Mouse (Mus musculus) hindbrain, embryonic 10.5 days (tissue): ENCODE data around the gene Ndufaf3. TPM values are rescaled to one million over a fixed set of nuclear protein-coding genes. Genes with fewer than 3 reads are reported as not detected.
A peak's percentile ranks its signal among the peaks of the same experiment; 100 is the strongest.
"Not testable (repeated sequence)": the region's sequence is repeated elsewhere in the genome, so short reads cannot be mapped to it uniquely, and the experiment has no call there.

Source experiments
- DNase-seq: peaks from one replicate; pipeline ENCODE4 v3.0.0-alpha.2; 2017; ENCODE audit warnings: low spot score
- H3K27ac ChIP-seq: fragments of 300-500 bp; sonication (generic); 2 replicates; pipeline ENCODE4 v1.5.1; 2016; ENCODE audit warnings: mild to moderate bottlenecking, moderate library complexity
- H3K27me3 ChIP-seq: fragments of 300-500 bp; sonication (generic); 2 replicates; pipeline ENCODE4 v1.6.1; 2016; ENCODE audit warnings: mild to moderate bottlenecking; ENCODE audit not compliant: poor library complexity, insufficient read depth, severe bottlenecking
- H3K36me3 ChIP-seq: fragments of 300-500 bp; sonication (generic); 2 replicates; pipeline ENCODE4 v1.6.1; 2016; ENCODE audit warnings: mild to moderate bottlenecking, moderate library complexity
- H3K4me1 ChIP-seq: fragments of 300-500 bp; sonication (generic); replicated peaks from 2 replicates; pipeline ENCODE4 v1.6.1; 2016; ENCODE audit warnings: mild to moderate bottlenecking
- H3K4me3 ChIP-seq: fragments of 300-500 bp; sonication (generic); 2 replicates; pipeline ENCODE4 v1.5.1; 2016; ENCODE audit warnings: mild to moderate bottlenecking, moderate library complexity
- H3K9me3 ChIP-seq: fragments of 300-500 bp; sonication (generic); 2 replicates; pipeline ENCODE4 v1.6.1; 2016; ENCODE audit warnings: mild to moderate bottlenecking, moderate library complexity
- WGBS: fragments of 180-500 bp; shearing (Covaris S2); methylation state at CpG from one replicate; pipeline ENCODE4 v1.1.7; 2016; 5-methylcytosine and 5-hydroxymethylcytosine counted together
- polyA plus RNA-seq: library from polyadenylated mRNA; unstranded; fragments of >200 nt; fragmentation: Nextera tagmentation; extraction: Ambion mirVana; gene quantifications from 2 replicates; pipeline ENCODE4 v1.2.1, GENCODE M21; 2016

The Ndufaf3 gene
- 57.0 and 69.3 TPM in 2 replicates for polyA plus RNA-seq

DNA sequence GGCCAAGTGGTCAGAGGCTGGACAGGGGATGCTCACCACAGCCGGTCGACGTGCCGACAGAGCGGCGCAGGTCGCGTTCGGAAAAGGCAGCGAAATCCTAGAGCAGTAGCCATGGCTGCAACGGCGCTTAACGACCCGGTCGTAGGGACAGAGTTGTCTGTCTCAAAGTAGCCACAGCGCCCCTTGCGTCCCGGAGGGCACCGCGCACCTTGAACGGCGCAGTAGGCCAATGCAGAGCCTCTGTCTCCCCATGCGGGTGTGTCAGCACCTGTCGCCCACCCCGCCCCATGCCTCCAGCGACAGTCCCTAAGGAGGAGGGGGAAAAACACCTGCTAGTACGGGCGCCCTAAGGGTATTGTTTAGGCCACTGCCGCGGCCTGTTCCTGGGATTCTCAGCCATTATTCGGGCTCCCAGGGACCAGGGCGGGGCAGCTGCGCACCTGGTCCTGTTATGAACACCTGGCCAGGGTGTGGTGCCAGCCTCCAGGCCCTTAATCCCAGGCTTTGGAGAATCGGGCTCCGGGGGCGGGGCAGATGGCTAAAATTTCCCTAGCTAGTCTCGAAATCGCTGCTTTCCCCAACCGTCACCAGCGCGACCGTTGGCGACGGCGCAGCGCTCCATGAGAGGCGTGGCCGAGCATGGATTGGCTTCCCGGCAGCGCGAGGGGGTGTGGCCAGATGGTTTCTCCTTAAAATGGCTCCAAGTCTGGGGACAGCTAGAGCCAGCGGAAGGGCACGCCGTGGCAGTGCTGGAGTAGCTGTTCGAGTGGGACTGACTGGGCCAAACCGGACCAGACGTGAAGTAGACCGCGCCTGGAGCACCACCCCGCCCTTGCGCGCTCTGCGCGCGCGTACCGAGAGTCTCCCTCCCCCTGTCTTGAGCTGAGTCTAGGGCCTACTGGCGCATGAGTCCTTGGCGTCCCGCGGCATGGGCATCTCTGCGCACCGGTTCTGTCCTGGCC is at the start of gene Ndufaf3:
Gene Ndufaf3 (minus strand): TSS at position 620 of the 962 bp plus-strand sequence.
- Histone ChIP-seq H3K4me1 (peaks cover 54% of the 10 kb centered on the region), H3K36me3 (peaks cover 57% of the 10 kb centered on the region), H3K27ac (peak within 1 kb of the TSS; percentile 94), H3K9me3 (no peaks in the 10 kb centered on the region), H3K27me3 (no peaks in the 10 kb centered on the region), H3K4me3 (peak within 1 kb of the TSS; percentile 74)
- under 1% methylated on average over 73 of the region's 73 CpGs for WGBS
- peak; percentile 94 for DNase-seq

- WGBS: 95% methylated on average over 10 of the region's 10 CpGs
Observed at GRCm38 (mm10) chr9:108611488-108611887, 44.3 kb upstream of the Ndufaf3 start.

GRCm38 (mm10) chr9:108608889-108609288 is 41.7 kb upstream of the Ndufaf3 start:
- Histone ChIP-seq H3K9me3 (no peaks in the 10 kb centered on the region), H3K4me1 (peaks cover 3% of the 10 kb centered on the region; the same call in 1 of the 2 replicates), H3K4me3 (no peak overlapping the region), H3K27me3 (no peaks in the 10 kb centered on the region), H3K27ac (no peak overlapping the region), H3K36me3 (peaks cover 99% of the 10 kb centered on the region)
- DNase-seq: no peak
- WGBS: 89% methylated on average over 4 of the region's 4 CpGs

More at GRCm38 (mm10) chr9:108611488-108611887, 44.3 kb upstream of the Ndufaf3 start:
- Histone ChIP-seq H3K27ac (no peak overlapping the region), H3K4me3 (no peak overlapping the region), H3K4me1 (no peaks in the 10 kb centered on the region), H3K9me3 (no peaks in the 10 kb centered on the region), H3K36me3 (peaks cover 99% of the 10 kb centered on the region), H3K27me3 (no peaks in the 10 kb centered on the region)
- no peak for DNase-seq

DNA sequence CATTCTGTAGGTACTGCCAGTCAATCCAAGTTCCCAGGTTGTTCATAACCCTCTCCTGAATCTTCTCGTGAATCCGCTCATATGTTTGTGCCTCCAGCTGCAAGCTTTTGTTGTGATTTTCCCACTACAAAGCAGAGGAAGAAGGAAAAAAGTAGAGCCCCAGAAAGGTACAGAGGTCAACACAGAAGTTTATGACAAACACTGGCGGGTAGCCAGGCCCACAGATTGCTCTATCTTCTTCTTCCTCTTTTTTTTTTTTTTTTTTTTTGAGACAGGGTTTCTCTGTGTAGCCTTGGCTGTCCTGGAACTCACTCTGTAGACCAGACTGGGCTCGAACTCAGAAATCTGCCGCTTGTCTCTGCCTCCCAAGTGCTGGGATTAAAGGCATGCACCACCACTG is 40.7 kb upstream of the Ndufaf3 start:
- peaks cover 100% of the 10 kb centered on the region for H3K36me3 ChIP-seq

GRCm38 (mm10) chr9:108601986-108602385 is 34.8 kb upstream of the Ndufaf3 start:
- Histone ChIP-seq H3K4me1 (peaks cover 15% of the 10 kb centered on the region), H3K27ac (no peak overlapping the region), H3K4me3 (no peak overlapping the region), H3K9me3 (no peaks in the 10 kb centered on the region), H3K27me3 (0 out of 2 replicates have a peak, but pooled peaks cover 4% of the 10 kb centered on the region), H3K36me3 (peaks cover 56% of the 10 kb centered on the region)
- DNase-seq: no peak
- 87% methylated on average over 4 of the region's 4 CpGs for WGBS

More for the DNA sequence above, 40.7 kb upstream of the Ndufaf3 start:
- not testable (repeated sequence) for H3K27me3 ChIP-seq, DNase-seq, H3K27ac ChIP-seq, H3K4me1 ChIP-seq, H3K4me3 ChIP-seq, H3K9me3 ChIP-seq
- 96% methylated on average over 5 of the region's 5 CpGs for WGBS

DNA sequence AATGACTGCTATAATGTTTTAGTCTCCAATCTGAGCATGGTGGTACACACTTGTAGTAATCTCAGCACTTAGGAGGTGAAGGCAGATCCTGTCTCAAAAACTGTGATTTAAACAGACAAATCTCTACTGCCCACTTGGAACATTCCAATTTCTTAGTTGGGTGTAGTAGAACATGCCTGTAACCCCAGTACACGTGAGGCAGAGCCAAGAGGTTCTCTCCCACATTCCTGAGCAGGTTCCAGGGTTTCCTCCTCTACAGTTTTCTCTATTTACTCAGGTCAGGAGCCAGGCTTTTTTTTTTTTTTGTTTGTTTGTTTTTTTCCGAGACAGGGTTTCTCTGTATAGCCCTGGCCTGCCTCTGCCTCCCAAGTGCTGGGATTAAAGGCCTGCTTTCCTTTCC is 32.8 kb upstream of the Ndufaf3 start:
- no peak for DNase-seq
- WGBS: 59% methylated on average over 2 of the region's 2 CpGs
- H3K9me3 ChIP-seq: no peaks in the 10 kb centered on the region
- no peak overlapping the region for H3K4me3 ChIP-seq
- no peak overlapping the region for H3K27ac ChIP-seq
- H3K4me1 ChIP-seq: peaks cover 27% of the 10 kb centered on the region
- 0 out of 2 replicates have a peak, but pooled peaks cover 4% of the 10 kb centered on the region for H3K27me3 ChIP-seq
- peaks cover 36% of the 10 kb centered on the region for H3K36me3 ChIP-seq

GRCm38 (mm10) chr9:108599021-108599566 is 31.9 kb upstream of the Ndufaf3 start:
- Histone ChIP-seq H3K36me3 (peaks cover 27% of the 10 kb centered on the region), H3K27me3 (0 out of 2 replicates have a peak, but pooled peaks cover 4% of the 10 kb centered on the region), H3K4me1 (peaks cover 23% of the 10 kb centered on the region), H3K9me3 (no peaks in the 10 kb centered on the region), H3K4me3 (no peak overlapping the region), H3K27ac (no peak overlapping the region)
- no peak for DNase-seq
- 81% methylated on average over 4 of the region's 4 CpGs for WGBS

DNA sequence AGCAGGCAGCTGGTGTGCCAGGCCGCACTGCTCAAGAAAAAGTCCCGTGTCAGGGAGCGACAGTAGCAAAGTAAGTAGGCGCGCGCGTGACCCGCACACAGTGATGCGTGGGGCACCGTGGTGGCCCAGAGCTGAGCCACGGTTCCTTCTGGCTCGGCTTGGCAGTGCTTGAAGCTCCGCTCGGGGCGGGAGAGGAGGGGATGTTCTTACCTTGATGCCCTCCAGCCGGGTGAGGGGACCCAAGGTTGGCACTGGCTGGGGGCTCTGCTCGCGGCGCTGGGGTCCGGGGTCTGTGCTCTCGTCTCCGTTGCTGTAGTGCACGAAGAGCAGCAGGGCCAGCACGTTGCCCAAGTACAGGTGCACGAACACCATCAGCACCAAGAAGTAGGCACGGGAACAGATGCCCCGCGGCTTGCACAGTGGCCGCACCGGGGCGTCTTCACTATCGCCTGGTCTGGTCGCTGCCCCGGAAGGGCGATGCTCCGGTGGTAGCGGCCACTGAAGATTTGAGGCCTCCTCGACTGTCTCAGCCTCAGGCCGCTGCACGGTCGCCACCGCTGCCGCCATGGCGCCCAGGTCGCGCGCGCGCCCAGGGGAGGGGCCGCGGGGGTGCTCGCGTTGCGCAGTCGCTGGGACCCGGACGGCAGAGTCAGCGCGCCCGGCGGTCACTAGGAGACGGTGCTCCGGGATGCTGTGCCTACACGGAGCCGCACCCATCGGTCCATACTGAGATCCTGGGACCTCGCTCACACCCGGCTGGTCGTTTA is 29.9 kb upstream of the Ndufaf3 start, which contains the start of gene P4htm:
Gene P4htm (minus strand): TSS at position 670 of the 767 bp plus-strand sequence.
- H3K4me1 ChIP-seq: peaks cover 23% of the 10 kb centered on the region
- peak within 1 kb of the TSS; percentile 86 for H3K27ac ChIP-seq
- WGBS: 3% methylated on average over 69 of the region's 69 CpGs
- H3K27me3 ChIP-seq: 0 out of 2 replicates have a peak, but pooled peaks cover 4% of the 10 kb centered on the region
- peak within 1 kb of the TSS; percentile 77 for H3K4me3 ChIP-seq
- H3K36me3 ChIP-seq: peaks cover 13% of the 10 kb centered on the region
- H3K9me3 ChIP-seq: no peaks in the 10 kb centered on the region
- DNase-seq: peak; percentile 65

- no peak overlapping the region for H3K4me3 ChIP-seq
- H3K27me3 ChIP-seq: 0 out of 2 replicates have a peak, but pooled peaks cover 4% of the 10 kb centered on the region
- H3K4me1 ChIP-seq: peaks cover 29% of the 10 kb centered on the region
- no peak for DNase-seq
- 88% methylated on average over 3 of the region's 3 CpGs for WGBS
- H3K27ac ChIP-seq: no peak overlapping the region
- peaks cover 8% of the 10 kb centered on the region; the same call in 1 of the 2 replicates for H3K36me3 ChIP-seq
- H3K9me3 ChIP-seq: no peaks in the 10 kb centered on the region
Observed at GRCm38 (mm10) chr9:108594354-108594753, 27.1 kb upstream of the Ndufaf3 start.

DNA sequence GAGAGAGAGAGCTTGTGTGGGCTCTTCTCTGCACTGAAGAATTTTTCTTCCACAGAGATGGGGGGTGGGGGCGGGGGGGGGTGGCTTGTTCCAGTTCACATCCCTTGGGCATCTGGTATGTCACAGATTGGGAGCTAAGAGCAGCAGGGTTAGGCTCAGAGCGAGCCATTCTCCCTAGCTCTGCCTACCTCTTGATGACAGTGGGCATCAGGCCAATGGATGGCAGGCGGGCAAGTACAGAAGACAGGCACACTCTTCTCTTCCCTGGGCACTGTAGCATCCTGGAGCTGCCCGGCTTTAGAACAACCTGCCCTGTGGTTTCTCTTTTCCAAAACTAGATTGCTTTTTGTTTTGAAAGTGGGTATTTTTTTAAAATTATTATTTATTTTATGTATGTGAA is 24.2 kb upstream of the Ndufaf3 start:
- DNase-seq: no peak
- peaks cover 41% of the 10 kb centered on the region for H3K4me1 ChIP-seq
- H3K27ac ChIP-seq: no peak overlapping the region
- peaks cover under 1% of the 10 kb centered on the region; the same call in 1 of the 2 replicates for H3K27me3 ChIP-seq
- peaks cover 8% of the 10 kb centered on the region; the same call in 1 of the 2 replicates for H3K36me3 ChIP-seq
- H3K4me3 ChIP-seq: no peak overlapping the region
- no peaks in the 10 kb centered on the region for H3K9me3 ChIP-seq
- WGBS: 89% methylated on average over 4 of the region's 4 CpGs

DNA sequence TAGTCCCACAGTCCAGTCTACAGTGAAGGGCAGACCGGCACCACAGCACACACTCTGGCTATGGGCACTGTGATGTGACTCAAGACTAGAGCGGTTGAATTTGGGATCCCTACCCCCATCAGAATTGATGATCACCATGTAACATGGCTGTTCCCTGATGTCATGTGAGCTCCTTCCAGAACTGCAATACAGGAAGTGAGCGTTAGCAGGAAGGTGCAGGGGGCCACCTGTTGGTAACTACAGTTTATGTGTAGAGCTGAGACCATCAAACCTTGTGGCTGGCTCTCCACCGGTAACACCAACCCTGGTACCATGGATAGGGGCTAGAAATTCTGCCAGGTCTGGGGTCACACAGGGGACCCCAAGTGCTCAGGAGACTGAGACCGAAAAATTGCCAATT is 22.0 kb upstream of the Ndufaf3 start:
- Histone ChIP-seq H3K4me1 (peaks cover 40% of the 10 kb centered on the region), H3K27ac (peak overlapping the region; percentile 93), H3K36me3 (peaks cover 8% of the 10 kb centered on the region; the same call in 1 of the 2 replicates), H3K27me3 (peaks cover 6% of the 10 kb centered on the region), H3K9me3 (no peaks in the 10 kb centered on the region), H3K4me3 (no peak overlapping the region)
- no peak for DNase-seq
- WGBS: 79% methylated on average over 5 of the region's 5 CpGs

- Histone ChIP-seq H3K9me3 (no peaks in the 10 kb centered on the region), H3K4me3 (peak overlapping the region; percentile 47), H3K36me3 (peaks cover 6% of the 10 kb centered on the region; the same call in 1 of the 2 replicates), H3K4me1 (peaks cover 40% of the 10 kb centered on the region), H3K27ac (peak overlapping the region; percentile 93), H3K27me3 (peaks cover 17% of the 10 kb centered on the region)
- under 1% methylated on average over 14 of the region's 14 CpGs for WGBS
- DNase-seq: peak; percentile 96
Observed at GRCm38 (mm10) chr9:108587571-108588180, 20.4 kb upstream of the Ndufaf3 start.
